Mouse (Mus musculus) forebrain, embryonic 15.5 days (tissue): ENCODE results near the gene Plcxd2. TPM values are rescaled to one million over a fixed set of nuclear protein-coding genes. Genes with fewer than 3 reads are reported as not detected.
A peak's percentile ranks its signal among the peaks of the same experiment; 100 is the strongest.

Source experiments
- ATAC-seq: fragments of 200-750 bp; cut with Nextera tagmentation; replicated peaks from 2 replicates; pipeline ENCODE4 v1.8.0; 2017; ENCODE audit warnings: mild to moderate bottlenecking, moderate TSS enrichment, moderate library complexity
- H3K27ac ChIP-seq: fragments of 300-500 bp; sonication (generic); replicated peaks from 2 replicates; pipeline ENCODE4 v1.5.1; 2015; ENCODE audit warnings: mild to moderate bottlenecking, inconsistent platforms
- H3K27me3 ChIP-seq: fragments of 300-500 bp; sonication (generic); 2 replicates; pipeline ENCODE4 v1.6.1; 2015; ENCODE audit warnings: inconsistent platforms
- H3K36me3 ChIP-seq: fragments of 300-500 bp; sonication (generic); 2 replicates; pipeline ENCODE4 v1.6.1; 2015; ENCODE audit warnings: mild to moderate bottlenecking, inconsistent platforms
- H3K4me1 ChIP-seq: fragments of 300-500 bp; sonication (generic); 2 replicates; pipeline ENCODE4 v1.6.1; 2015; ENCODE audit warnings: inconsistent platforms
- H3K4me2 ChIP-seq: fragments of 300-500 bp; sonication (generic); replicated peaks from 2 replicates; pipeline ENCODE4 v1.6.1; 2015; ENCODE audit warnings: mild to moderate bottlenecking, inconsistent platforms
- H3K4me3 ChIP-seq: fragments of 300-500 bp; sonication (generic); 2 replicates; pipeline ENCODE4 v1.5.1; 2015; ENCODE audit warnings: mild to moderate bottlenecking, inconsistent platforms
- H3K9ac ChIP-seq: fragments of 300-500 bp; sonication (generic); replicated peaks from 2 replicates; pipeline ENCODE4 v1.6.1; 2015; ENCODE audit warnings: mild to moderate bottlenecking, inconsistent platforms
- H3K9me3 ChIP-seq: fragments of 300-500 bp; sonication (generic); 2 replicates; pipeline ENCODE4 v1.6.1; 2016; ENCODE audit warnings: inconsistent platforms
- WGBS: fragments of 180-500 bp; shearing (Covaris S2); methylation state at CpG from one replicate; pipeline ENCODE4 v1.1.7; 2015; ENCODE audit warnings: mixed read lengths; 5-methylcytosine and 5-hydroxymethylcytosine counted together
- polyA plus RNA-seq: library from polyadenylated mRNA; unstranded; fragments of >200 nt; fragmentation: Nextera tagmentation; extraction: Ambion mirVana; gene quantifications from 2 replicates; pipeline ENCODE4 v1.2.1, GENCODE M21; 2015

Gene Plcxd2
- polyA plus RNA-seq, 1 experiment from 2014 or later: 14.4 TPM

DNA sequence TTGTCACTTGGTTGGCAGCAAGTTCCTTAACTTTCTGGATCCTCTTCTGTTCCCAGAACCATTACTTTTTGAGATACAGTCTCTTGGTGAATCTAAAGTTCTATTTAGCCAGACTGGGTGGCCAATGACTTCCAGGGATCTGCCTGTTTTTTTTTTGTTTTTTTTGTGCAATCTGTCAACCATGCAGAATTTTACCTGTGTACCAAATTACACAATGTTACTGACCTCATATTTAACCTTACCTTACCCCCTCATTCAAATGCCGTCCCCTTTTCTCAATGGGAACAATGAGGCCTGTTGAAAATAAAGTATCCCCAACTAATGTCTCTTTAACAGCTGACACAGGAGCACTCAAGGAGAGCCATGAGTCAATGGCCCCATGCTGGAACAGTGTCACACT, 33.8 kb downstream of the Plcxd2 start:
- Histone ChIP-seq H3K27ac (no peak overlapping the region), H3K9me3 (no peaks in the 10 kb centered on the region), H3K4me1 (no peaks in the 10 kb centered on the region), H3K27me3 (no peaks in the 10 kb centered on the region), H3K36me3 (no peaks in the 10 kb centered on the region), H3K9ac (no peak overlapping the region), H3K4me3 (no peak overlapping the region), H3K4me2 (no peak overlapping the region)
- WGBS: 82% methylated on average over 1 of the region's 1 CpGs
- ATAC-seq: no peak

GRCm38 (mm10) chr16:45973959-45974686, 35.9 kb downstream of the Plcxd2 start:
- Histone ChIP-seq H3K9ac (no peak overlapping the region), H3K4me3 (no peak overlapping the region), H3K4me2 (no peak overlapping the region), H3K9me3 (no peaks in the 10 kb centered on the region), H3K36me3 (0 out of 2 replicates have a peak, but pooled peaks cover 2% of the 10 kb centered on the region), H3K27ac (no peak overlapping the region), H3K4me1 (no peaks in the 10 kb centered on the region), H3K27me3 (no peaks in the 10 kb centered on the region)
- 59% methylated on average over 9 of the region's 9 CpGs for WGBS
- ATAC-seq: peak; percentile 64

GRCm38 (mm10) chr16:45970187-45970586, 39.8 kb downstream of the Plcxd2 start:
- no peak overlapping the region for H3K4me3 ChIP-seq
- 94% methylated on average over 2 of the region's 2 CpGs for WGBS
- H3K27me3 ChIP-seq: no peaks in the 10 kb centered on the region
- H3K4me1 ChIP-seq: peaks cover 3% of the 10 kb centered on the region; the same call in 1 of the 2 replicates
- no peak overlapping the region for H3K27ac ChIP-seq
- 0 out of 2 replicates have a peak, but pooled peaks cover 2% of the 10 kb centered on the region for H3K36me3 ChIP-seq
- no peak overlapping the region for H3K4me2 ChIP-seq
- H3K9me3 ChIP-seq: no peaks in the 10 kb centered on the region
- ATAC-seq: no peak
- no peak overlapping the region for H3K9ac ChIP-seq

DNA sequence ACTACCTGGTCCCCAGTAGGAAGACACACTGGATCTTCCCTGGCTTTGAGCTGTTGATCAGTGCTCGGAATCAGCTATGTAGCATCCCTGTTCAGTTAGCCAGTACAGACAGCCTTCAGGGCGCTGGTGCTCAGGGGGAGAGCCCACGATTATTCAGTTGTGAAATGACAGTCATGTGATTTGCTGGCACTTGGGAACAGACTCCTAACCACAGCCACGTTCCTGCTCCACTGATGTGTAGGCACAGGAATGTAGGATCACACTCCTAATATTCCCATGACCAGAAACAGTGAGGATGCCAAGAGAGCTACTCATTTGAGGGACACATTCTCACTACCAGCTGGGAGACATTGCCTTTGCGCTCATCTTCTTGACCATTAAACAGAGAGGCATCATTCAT, 41.3 kb downstream of the Plcxd2 start:
- no peaks in the 10 kb centered on the region for H3K27me3 ChIP-seq
- no peak overlapping the region for H3K9ac ChIP-seq
- no peaks in the 10 kb centered on the region for H3K9me3 ChIP-seq
- no peak overlapping the region for H3K4me3 ChIP-seq
- no peak overlapping the region for H3K27ac ChIP-seq
- WGBS: 76% methylated on average over 5 of the region's 5 CpGs
- no peak for ATAC-seq
- 0 out of 2 replicates have a peak, but pooled peaks cover 2% of the 10 kb centered on the region for H3K36me3 ChIP-seq
- H3K4me1 ChIP-seq: peaks cover 3% of the 10 kb centered on the region; the same call in 1 of the 2 replicates
- H3K4me2 ChIP-seq: no peak overlapping the region

DNA sequence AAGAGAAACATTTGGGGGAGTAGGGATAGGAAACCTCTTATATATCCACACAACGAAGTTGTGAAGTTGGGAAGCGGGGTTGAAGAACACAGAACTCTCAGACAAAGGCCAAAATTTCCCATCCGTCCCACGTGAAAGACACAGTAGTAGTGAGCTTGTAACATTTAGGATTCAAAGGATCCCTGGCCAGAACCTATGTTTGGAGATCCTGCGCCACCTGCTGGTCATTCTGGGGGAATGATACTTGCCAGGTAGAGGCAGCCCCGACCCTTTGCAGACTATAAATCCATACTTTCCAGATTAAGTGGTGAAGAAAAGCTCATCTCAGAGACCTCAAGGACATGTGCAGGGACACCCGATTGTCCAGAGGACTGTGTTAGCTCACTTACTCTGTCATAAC, 42.5 kb downstream of the Plcxd2 start:
- WGBS: 10% methylated on average over 7 of the region's 7 CpGs

GRCm38 (mm10) chr16:45966604-45967003, 43.4 kb downstream of the Plcxd2 start:
- H3K36me3 ChIP-seq: peaks cover 7% of the 10 kb centered on the region; the same call in 1 of the 2 replicates
- H3K4me3 ChIP-seq: no peak overlapping the region
- ATAC-seq: no peak
- H3K27ac ChIP-seq: no peak overlapping the region
- no peak overlapping the region for H3K9ac ChIP-seq
- no peaks in the 10 kb centered on the region for H3K27me3 ChIP-seq
- H3K4me2 ChIP-seq: no peak overlapping the region
- peaks cover 3% of the 10 kb centered on the region; the same call in 1 of the 2 replicates for H3K4me1 ChIP-seq
- 87% methylated on average over 5 of the region's 5 CpGs for WGBS
- no peaks in the 10 kb centered on the region for H3K9me3 ChIP-seq

More for the DNA sequence above, 42.5 kb downstream of the Plcxd2 start:
- Histone ChIP-seq H3K36me3 (peaks cover 3% of the 10 kb centered on the region; the same call in 1 of the 2 replicates), H3K4me2 (no peak overlapping the region), H3K27ac (no peak overlapping the region), H3K9ac (no peak overlapping the region), H3K9me3 (no peaks in the 10 kb centered on the region), H3K4me1 (peaks cover 3% of the 10 kb centered on the region; the same call in 1 of the 2 replicates), H3K4me3 (no peak overlapping the region), H3K27me3 (no peaks in the 10 kb centered on the region)
- peak; percentile 95 for ATAC-seq

GRCm38 (mm10) chr16:45964777-45965176, 45.2 kb downstream of the Plcxd2 start:
- no peak overlapping the region for H3K27ac ChIP-seq
- peaks cover 3% of the 10 kb centered on the region; the same call in 1 of the 2 replicates for H3K4me1 ChIP-seq
- H3K9me3 ChIP-seq: no peaks in the 10 kb centered on the region
- no peak overlapping the region for H3K9ac ChIP-seq
- 88% methylated on average over 6 of the region's 6 CpGs for WGBS
- H3K36me3 ChIP-seq: peaks cover 4% of the 10 kb centered on the region; the same call in 1 of the 2 replicates
- ATAC-seq: no peak
- H3K27me3 ChIP-seq: no peaks in the 10 kb centered on the region
- no peak overlapping the region for H3K4me2 ChIP-seq
- H3K4me3 ChIP-seq: no peak overlapping the region

DNA sequence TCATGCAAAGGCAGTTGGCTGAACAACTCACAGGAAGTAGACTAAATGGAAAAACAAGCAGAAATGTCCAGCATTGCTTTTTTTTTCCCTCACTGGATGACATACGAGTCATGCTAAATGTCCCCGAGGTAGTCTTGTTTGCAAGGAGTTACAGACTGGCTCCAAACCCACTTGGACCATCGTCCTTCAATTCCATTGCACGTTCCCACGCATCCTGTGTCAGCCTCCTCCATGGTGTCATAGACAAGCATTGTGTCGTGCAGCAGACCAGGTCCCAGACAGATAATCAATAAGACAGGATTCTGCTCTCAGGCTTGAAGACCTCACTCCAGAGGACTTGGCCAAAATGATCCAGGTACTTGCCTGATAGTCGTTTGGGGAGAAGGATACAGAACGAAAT, 46.2 kb downstream of the Plcxd2 start:
- H3K27me3 ChIP-seq: no peaks in the 10 kb centered on the region
- H3K36me3 ChIP-seq: peaks cover 4% of the 10 kb centered on the region; the same call in 1 of the 2 replicates
- H3K27ac ChIP-seq: no peak overlapping the region
- no peak for ATAC-seq
- peaks cover 3% of the 10 kb centered on the region; the same call in 1 of the 2 replicates for H3K4me1 ChIP-seq
- no peak overlapping the region for H3K4me2 ChIP-seq
- H3K9me3 ChIP-seq: no peaks in the 10 kb centered on the region
- no peak overlapping the region for H3K9ac ChIP-seq
- no peak overlapping the region for H3K4me3 ChIP-seq
- WGBS: 92% methylated on average over 8 of the region's 8 CpGs

- 82% methylated on average over 5 of the region's 5 CpGs for WGBS
- H3K4me3 ChIP-seq: no peak overlapping the region
- peaks cover 4% of the 10 kb centered on the region; the same call in 1 of the 2 replicates for H3K36me3 ChIP-seq
- peaks cover 3% of the 10 kb centered on the region; the same call in 1 of the 2 replicates for H3K4me1 ChIP-seq
- H3K4me2 ChIP-seq: no peak overlapping the region
- H3K27me3 ChIP-seq: no peaks in the 10 kb centered on the region
- H3K9ac ChIP-seq: no peak overlapping the region
- ATAC-seq: no peak
- no peaks in the 10 kb centered on the region for H3K9me3 ChIP-seq
- no peak overlapping the region for H3K27ac ChIP-seq
Measured at GRCm38 (mm10) chr16:45963088-45963487, 46.9 kb downstream of the Plcxd2 start.

DNA sequence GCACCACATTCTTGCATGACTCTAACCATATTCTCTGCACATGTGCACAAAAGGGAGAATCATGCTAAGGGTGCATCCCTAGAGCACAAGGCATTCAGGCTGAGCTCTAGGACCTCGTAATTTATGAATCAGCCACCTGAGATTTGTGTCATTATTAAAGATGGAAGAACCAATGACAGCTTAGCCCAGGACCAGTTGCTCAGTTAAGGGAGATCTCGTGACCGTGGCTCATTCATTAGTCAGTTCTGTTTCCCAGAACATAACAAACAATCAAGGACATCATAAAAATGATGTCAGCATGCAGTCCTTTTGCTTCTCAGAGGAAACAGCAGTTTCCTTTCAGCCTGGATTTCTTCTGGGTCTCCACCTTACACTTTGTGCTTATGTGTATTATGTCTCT, 49.0 kb downstream of the Plcxd2 start:
- H3K4me3 ChIP-seq: no peak overlapping the region
- no peaks in the 10 kb centered on the region for H3K27me3 ChIP-seq
- ATAC-seq: no peak
- H3K27ac ChIP-seq: no peak overlapping the region
- WGBS: 89% methylated on average over 3 of the region's 3 CpGs
- no peak overlapping the region for H3K4me2 ChIP-seq
- H3K36me3 ChIP-seq: peaks cover 4% of the 10 kb centered on the region; the same call in 1 of the 2 replicates
- H3K9me3 ChIP-seq: no peaks in the 10 kb centered on the region
- no peaks in the 10 kb centered on the region for H3K4me1 ChIP-seq
- H3K9ac ChIP-seq: no peak overlapping the region

GRCm38 (mm10) chr16:45956390-45956950, 53.5 kb downstream of the Plcxd2 start:
- H3K9ac ChIP-seq: no peak overlapping the region
- no peak overlapping the region for H3K4me3 ChIP-seq
- no peaks in the 10 kb centered on the region for H3K36me3 ChIP-seq
- no peak overlapping the region for H3K27ac ChIP-seq
- WGBS: 77% methylated on average over 4 of the region's 4 CpGs
- no peak for ATAC-seq
- no peaks in the 10 kb centered on the region for H3K4me1 ChIP-seq
- no peaks in the 10 kb centered on the region for H3K9me3 ChIP-seq
- H3K27me3 ChIP-seq: no peaks in the 10 kb centered on the region
- H3K4me2 ChIP-seq: no peak overlapping the region

GRCm38 (mm10) chr16:45953394-45953793, 56.6 kb downstream of the Plcxd2 start, which contains the start of gene Phldb2:
TSS of gene Phldb2 (minus strand) at chr16:45953598.
- no peak within 1 kb of the TSS for H3K4me3 ChIP-seq
- 90% methylated on average over 4 of the region's 4 CpGs for WGBS
- H3K4me2 ChIP-seq: no peak within 1 kb of the TSS
- no peak within 1 kb of the TSS for H3K27ac ChIP-seq
- no peaks in the 10 kb centered on the region for H3K9me3 ChIP-seq
- no peaks in the 10 kb centered on the region for H3K4me1 ChIP-seq
- no peaks in the 10 kb centered on the region for H3K36me3 ChIP-seq
- ATAC-seq: no peak
- no peak within 1 kb of the TSS for H3K9ac ChIP-seq
- H3K27me3 ChIP-seq: no peaks in the 10 kb centered on the region
